Mouse (Mus musculus): ENCODE measurements around the gene Smox.

GRCm38 (mm10) chr2:131497224-131497856 is 6.0 kb downstream of the Smox start:
- TF ChIP-seq TBP (IDR thresholded peaks at IDR 0.05; ENCODE audit: low read depth, low read length) = no peak
- TF ChIP-seq ZKSCAN1 (IDR thresholded peaks at IDR 0.05; ENCODE audit: low read depth, low read length) = no peak
- TF ChIP-seq GATA1 (IDR thresholded peaks at IDR 0.05; ENCODE audit: low read depth, low read length) = peak; percentile 52; the same call in 1 of the 2 replicates
- no peak for TF ChIP-seq POLR2A (IDR thresholded peaks at IDR 0.05; ENCODE audit: control insufficient read depth in 1 of 2, insufficient read depth in 1 of 2, low read depth in 1 of 2, low read length in 2 of 2, poor library complexity in 1 of 2)
- TF ChIP-seq EP300 (IDR thresholded peaks at IDR 0.05; ENCODE audit: low read depth in 1 of 2, low read length in 2 of 2) = peak; percentile 32 to 75
- no peak for TF ChIP-seq ZC3H11A (IDR thresholded peaks at IDR 0.05; ENCODE audit: low read depth, low read length)
- TF ChIP-seq CTCF (IDR thresholded peaks at IDR 0.05 in 2 of 3, conservative IDR thresholded peaks at IDR 0.05 in 1 of 3; ENCODE audit: control insufficient read depth in 1 of 3, insufficient read depth in 1 of 3, low read depth in 2 of 3, low read length in 3 of 3, poor library complexity in 1 of 3, severe bottlenecking in 1 of 3) = no peak
- peak; percentile 66; the same call in 1 of the 2 replicates for TF ChIP-seq TCF12 (IDR thresholded peaks at IDR 0.05; ENCODE audit: low read depth, low read length)
- peak; percentile 81 for TF ChIP-seq TAL1 (IDR thresholded peaks at IDR 0.05; ENCODE audit: low read length)
